Mouse (Mus musculus): ENCODE measurements around the gene Col6a4. TPM values are rescaled to one million over a fixed set of nuclear protein-coding genes. Genes with fewer than 3 reads are reported as not detected.

The Col6a4 gene
- polyA plus RNA-seq, 1 experiment from 2014 or later: 0.19 TPM

GRCm38 (mm10) chr9:106081528-106081927 lies 15.1 kb downstream of the Col6a4 start:
- Histone ChIP-seq H3K9me3 (ENCODE audit: control insufficient read depth, low read length) (no peaks in the 10 kb centered on the region), H3K27ac (ENCODE audit: low read depth, low read length) (no peak overlapping the region), H3K36me3 (ENCODE audit: control insufficient read depth, insufficient read depth, low read length) (no peaks in the 10 kb centered on the region), H3K27me3 (ENCODE audit: control insufficient read depth, insufficient read depth, low read length) (no peaks in the 10 kb centered on the region), H3K9ac (ENCODE audit: low read depth, low read length) (no peak overlapping the region), H3K4me2 (replicated peaks; ENCODE audit: low read depth, low read length) (no peak overlapping the region), H3K4me3 (ENCODE audit: low read depth, low read length) (no peak overlapping the region), H3K4me1 (replicated peaks; ENCODE audit: control insufficient read depth, insufficient read depth, low read length) (no peaks in the 10 kb centered on the region)
- 95% methylated on average over 5 of the region's 5 CpGs for WGBS
- DNase-seq (ENCODE audit: low spot score) (no peak), ATAC-seq (ENCODE audit: low FRiP score) (no peak)

GRCm38 (mm10) chr9:106080261-106081033 lies 16.1 kb downstream of the Col6a4 start:
- H3K9me3 ChIP-seq (ENCODE audit: control insufficient read depth, low read length): no peaks in the 10 kb centered on the region
- H3K4me3 ChIP-seq (ENCODE audit: low read depth, low read length): no peak overlapping the region
- ATAC-seq (ENCODE audit: low FRiP score) (no peak), DNase-seq (ENCODE audit: low spot score) (peak; percentile 75)
- H3K36me3 ChIP-seq (ENCODE audit: control insufficient read depth, insufficient read depth, low read length): no peaks in the 10 kb centered on the region
- no peaks in the 10 kb centered on the region for H3K4me1 ChIP-seq (replicated peaks; ENCODE audit: control insufficient read depth, insufficient read depth, low read length)
- 60% methylated on average over 12 of the region's 12 CpGs for WGBS
- H3K4me2 ChIP-seq (replicated peaks; ENCODE audit: low read depth, low read length): no peak overlapping the region
- no peaks in the 10 kb centered on the region for H3K27me3 ChIP-seq (ENCODE audit: control insufficient read depth, insufficient read depth, low read length)
- no peak overlapping the region for H3K9ac ChIP-seq (ENCODE audit: low read depth, low read length)
- no peak overlapping the region for H3K27ac ChIP-seq (ENCODE audit: low read depth, low read length)

- ATAC-seq (ENCODE audit: low FRiP score): no peak
- no peak for DNase-seq (ENCODE audit: low spot score)
- Histone ChIP-seq H3K4me1 (replicated peaks; ENCODE audit: control insufficient read depth, insufficient read depth, low read length) (no peaks in the 10 kb centered on the region), H3K27ac (ENCODE audit: low read depth, low read length) (no peak overlapping the region), H3K27me3 (ENCODE audit: control insufficient read depth, insufficient read depth, low read length) (no peaks in the 10 kb centered on the region), H3K9me3 (ENCODE audit: control insufficient read depth, low read length) (no peaks in the 10 kb centered on the region), H3K36me3 (ENCODE audit: control insufficient read depth, insufficient read depth, low read length) (no peaks in the 10 kb centered on the region), H3K9ac (ENCODE audit: low read depth, low read length) (no peak overlapping the region), H3K4me2 (replicated peaks; ENCODE audit: low read depth, low read length) (no peak overlapping the region), H3K4me3 (ENCODE audit: low read depth, low read length) (no peak overlapping the region)
- WGBS: 90% methylated on average over 3 of the region's 3 CpGs
Observed at GRCm38 (mm10) chr9:106077953-106078352, 18.6 kb downstream of the Col6a4 start.

GRCm38 (mm10) chr9:106076234-106076633 lies 20.3 kb downstream of the Col6a4 start:
- H3K4me1 ChIP-seq (replicated peaks; ENCODE audit: control insufficient read depth, insufficient read depth, low read length): no peaks in the 10 kb centered on the region
- H3K36me3 ChIP-seq (ENCODE audit: control insufficient read depth, insufficient read depth, low read length): no peaks in the 10 kb centered on the region
- no peak overlapping the region for H3K4me2 ChIP-seq (replicated peaks; ENCODE audit: low read depth, low read length)
- no peak overlapping the region for H3K4me3 ChIP-seq (ENCODE audit: low read depth, low read length)
- H3K9ac ChIP-seq (ENCODE audit: low read depth, low read length): no peak overlapping the region
- no peak overlapping the region for H3K27ac ChIP-seq (ENCODE audit: low read depth, low read length)
- WGBS: 77% methylated on average over 5 of the region's 5 CpGs
- H3K27me3 ChIP-seq (ENCODE audit: control insufficient read depth, insufficient read depth, low read length): no peaks in the 10 kb centered on the region
- no peaks in the 10 kb centered on the region for H3K9me3 ChIP-seq (ENCODE audit: control insufficient read depth, low read length)
- ATAC-seq (ENCODE audit: low FRiP score) (no peak), DNase-seq (ENCODE audit: low spot score) (no peak)

GRCm38 (mm10) chr9:106073956-106074355 lies 22.6 kb downstream of the Col6a4 start:
- Histone ChIP-seq H3K9me3 (ENCODE audit: control insufficient read depth, low read length) (no peaks in the 10 kb centered on the region), H3K27ac (ENCODE audit: low read depth, low read length) (no peak overlapping the region), H3K4me3 (ENCODE audit: low read depth, low read length) (no peak overlapping the region), H3K27me3 (ENCODE audit: control insufficient read depth, insufficient read depth, low read length) (no peaks in the 10 kb centered on the region), H3K36me3 (ENCODE audit: control insufficient read depth, insufficient read depth, low read length) (no peaks in the 10 kb centered on the region), H3K9ac (ENCODE audit: low read depth, low read length) (no peak overlapping the region), H3K4me2 (replicated peaks; ENCODE audit: low read depth, low read length) (no peak overlapping the region), H3K4me1 (replicated peaks; ENCODE audit: control insufficient read depth, insufficient read depth, low read length) (no peaks in the 10 kb centered on the region)
- WGBS: 77% methylated on average over 4 of the region's 4 CpGs
- DNase-seq (ENCODE audit: low spot score): no peak
- ATAC-seq (ENCODE audit: low FRiP score): no peak

GRCm38 (mm10) chr9:106071651-106072050 lies 24.9 kb downstream of the Col6a4 start:
- 75% methylated on average over 6 of the region's 6 CpGs for WGBS
- H3K9ac ChIP-seq (ENCODE audit: low read depth, low read length): no peak overlapping the region
- H3K9me3 ChIP-seq (ENCODE audit: control insufficient read depth, low read length): no peaks in the 10 kb centered on the region
- no peak for DNase-seq (ENCODE audit: low spot score)
- H3K27ac ChIP-seq (ENCODE audit: low read depth, low read length): no peak overlapping the region
- ATAC-seq (ENCODE audit: low FRiP score): no peak
- H3K4me2 ChIP-seq (replicated peaks; ENCODE audit: low read depth, low read length): no peak overlapping the region
- no peak overlapping the region for H3K4me3 ChIP-seq (ENCODE audit: low read depth, low read length)
- no peaks in the 10 kb centered on the region for H3K36me3 ChIP-seq (ENCODE audit: control insufficient read depth, insufficient read depth, low read length)
- no peaks in the 10 kb centered on the region for H3K4me1 ChIP-seq (replicated peaks; ENCODE audit: control insufficient read depth, insufficient read depth, low read length)
- no peaks in the 10 kb centered on the region for H3K27me3 ChIP-seq (ENCODE audit: control insufficient read depth, insufficient read depth, low read length)

GRCm38 (mm10) chr9:106053446-106053845 lies 43.1 kb downstream of the Col6a4 start:
- ATAC-seq (ENCODE audit: low FRiP score): no peak
- no peak overlapping the region for H3K9ac ChIP-seq (ENCODE audit: low read depth, low read length)
- H3K9me3 ChIP-seq (ENCODE audit: control insufficient read depth, low read length): no peaks in the 10 kb centered on the region
- H3K4me3 ChIP-seq (ENCODE audit: low read depth, low read length): no peak overlapping the region
- H3K27me3 ChIP-seq (ENCODE audit: control insufficient read depth, insufficient read depth, low read length): no peaks in the 10 kb centered on the region
- DNase-seq (ENCODE audit: low spot score): no peak
- no peak overlapping the region for H3K27ac ChIP-seq (ENCODE audit: low read depth, low read length)
- 90% methylated on average over 4 of the region's 4 CpGs for WGBS
- H3K4me1 ChIP-seq (replicated peaks; ENCODE audit: control insufficient read depth, insufficient read depth, low read length): no peaks in the 10 kb centered on the region
- no peaks in the 10 kb centered on the region for H3K36me3 ChIP-seq (ENCODE audit: control insufficient read depth, insufficient read depth, low read length)
- no peak overlapping the region for H3K4me2 ChIP-seq (replicated peaks; ENCODE audit: low read depth, low read length)

- Histone ChIP-seq H3K27me3 (ENCODE audit: control insufficient read depth, insufficient read depth, low read length) (no peaks in the 10 kb centered on the region), H3K4me2 (replicated peaks; ENCODE audit: low read depth, low read length) (no peak overlapping the region), H3K9me3 (ENCODE audit: control insufficient read depth, low read length) (no peaks in the 10 kb centered on the region), H3K27ac (ENCODE audit: low read depth, low read length) (no peak overlapping the region), H3K36me3 (ENCODE audit: control insufficient read depth, insufficient read depth, low read length) (no peaks in the 10 kb centered on the region), H3K4me1 (replicated peaks; ENCODE audit: control insufficient read depth, insufficient read depth, low read length) (no peaks in the 10 kb centered on the region), H3K9ac (ENCODE audit: low read depth, low read length) (no peak overlapping the region), H3K4me3 (ENCODE audit: low read depth, low read length) (no peak overlapping the region)
- ATAC-seq (ENCODE audit: low FRiP score): no peak
- 75% methylated on average over 9 of the region's 9 CpGs for WGBS
- no peak for DNase-seq (ENCODE audit: low spot score)
Observed at GRCm38 (mm10) chr9:106043921-106044503, 52.6 kb downstream of the Col6a4 start.
